Mouse (Mus musculus): ENCODE measurements around the gene Prss46. TPM values are rescaled to one million over a fixed set of nuclear protein-coding genes. Genes with fewer than 3 reads are reported as not detected.

Prss46 gene
- polyA plus RNA-seq, 1 experiment from 2014 or later, result not detected

GRCm38 (mm10) chr9:110874660-110875191, 30.4 kb downstream of the Prss46 start:
- ATAC-seq, result peak; percentile 6; the same call in 1 of the 2 replicates
- 9% methylated on average over 3 of the region's 3 CpGs for WGBS
- H3K4me1 ChIP-seq (ENCODE audit: control insufficient read depth, insufficient read depth, low read length), result peaks cover 22% of the 10 kb centered on the region
- no peak overlapping the region for H3K9ac ChIP-seq (ENCODE audit: low read depth, low read length)
- no peaks in the 10 kb centered on the region for H3K9me3 ChIP-seq (replicated peaks; ENCODE audit: control insufficient read depth, low read length, poor library complexity, severe bottlenecking)
- no peaks in the 10 kb centered on the region for H3K36me3 ChIP-seq (ENCODE audit: control insufficient read depth, insufficient read depth, low read length)
- peak overlapping the region; percentile 80; the same call in 1 of the 2 replicates for H3K4me2 ChIP-seq (ENCODE audit: low read length)
- H3K4me3 ChIP-seq (ENCODE audit: low read depth, low read length), result no peak overlapping the region
- H3K27ac ChIP-seq (ENCODE audit: low read length), result peak overlapping the region; percentile 8; the same call in 1 of the 2 replicates
- peaks cover 10% of the 10 kb centered on the region for H3K27me3 ChIP-seq (ENCODE audit: control insufficient read depth, insufficient read depth, low read depth, low read length)

GRCm38 (mm10) chr9:110875288-110875695, 31.0 kb downstream of the Prss46 start:
- Histone ChIP-seq H3K9me3 (replicated peaks; ENCODE audit: control insufficient read depth, low read length, poor library complexity, severe bottlenecking) (no peaks in the 10 kb centered on the region), H3K4me1 (ENCODE audit: control insufficient read depth, insufficient read depth, low read length) (peaks cover 26% of the 10 kb centered on the region), H3K9ac (ENCODE audit: low read depth, low read length) (0 out of 2 replicates have a peak overlapping the region, but pooled peaks have one; percentile 18), H3K27ac (ENCODE audit: low read length) (peak overlapping the region; percentile 8; the same call in 1 of the 2 replicates), H3K4me2 (ENCODE audit: low read length) (no peak overlapping the region), H3K4me3 (ENCODE audit: low read depth, low read length) (no peak overlapping the region), H3K27me3 (ENCODE audit: control insufficient read depth, insufficient read depth, low read depth, low read length) (peaks cover 14% of the 10 kb centered on the region), H3K36me3 (ENCODE audit: control insufficient read depth, insufficient read depth, low read length) (no peaks in the 10 kb centered on the region)
- ATAC-seq, result no peak
- 16% methylated on average over 6 of the region's 6 CpGs for WGBS

- Histone ChIP-seq H3K27me3 (ENCODE audit: control insufficient read depth, insufficient read depth, low read depth, low read length) (peaks cover 34% of the 10 kb centered on the region), H3K9me3 (replicated peaks; ENCODE audit: control insufficient read depth, low read length, poor library complexity, severe bottlenecking) (no peaks in the 10 kb centered on the region), H3K36me3 (ENCODE audit: control insufficient read depth, insufficient read depth, low read length) (no peaks in the 10 kb centered on the region), H3K4me1 (ENCODE audit: control insufficient read depth, insufficient read depth, low read length) (peaks cover 30% of the 10 kb centered on the region), H3K27ac (ENCODE audit: low read length) (no peak overlapping the region), H3K4me2 (ENCODE audit: low read length) (no peak overlapping the region), H3K4me3 (ENCODE audit: low read depth, low read length) (no peak overlapping the region), H3K9ac (ENCODE audit: low read depth, low read length) (no peak overlapping the region)
- ATAC-seq, result no peak
- WGBS, result 92% methylated on average over 1 of the region's 1 CpGs
Measured at GRCm38 (mm10) chr9:110877353-110877752, 33.0 kb downstream of the Prss46 start.

GRCm38 (mm10) chr9:110877888-110878287, 33.6 kb downstream of the Prss46 start:
- Histone ChIP-seq H3K36me3 (ENCODE audit: control insufficient read depth, insufficient read depth, low read length) (no peaks in the 10 kb centered on the region), H3K27me3 (ENCODE audit: control insufficient read depth, insufficient read depth, low read depth, low read length) (peaks cover 33% of the 10 kb centered on the region), H3K9ac (ENCODE audit: low read depth, low read length) (no peak overlapping the region), H3K4me1 (ENCODE audit: control insufficient read depth, insufficient read depth, low read length) (peaks cover 30% of the 10 kb centered on the region), H3K4me2 (ENCODE audit: low read length) (no peak overlapping the region), H3K27ac (ENCODE audit: low read length) (no peak overlapping the region), H3K4me3 (ENCODE audit: low read depth, low read length) (no peak overlapping the region), H3K9me3 (replicated peaks; ENCODE audit: control insufficient read depth, low read length, poor library complexity, severe bottlenecking) (no peaks in the 10 kb centered on the region)
- 90% methylated on average over 5 of the region's 5 CpGs for WGBS
- ATAC-seq, result no peak

- H3K9me3 ChIP-seq (replicated peaks; ENCODE audit: control insufficient read depth, low read length, poor library complexity, severe bottlenecking), result no peaks in the 10 kb centered on the region
- H3K27ac ChIP-seq (ENCODE audit: low read length), result no peak within 1 kb of the TSS
Measured at GRCm38 (mm10) chr9:110879191-110879920, 35.0 kb downstream of the Prss46 start, which contains the start of gene Als2cl. Als2cl (plus strand) TSS chr9:110879870.

GRCm38 (mm10) chr9:110879998-110880561, 35.8 kb downstream of the Prss46 start, which contains the start of gene Tmie:
Tmie (minus strand) TSS chr9:110880113.
- Histone ChIP-seq H3K27me3 (ENCODE audit: control insufficient read depth, insufficient read depth, low read depth, low read length) (peaks cover 31% of the 10 kb centered on the region), H3K4me1 (ENCODE audit: control insufficient read depth, insufficient read depth, low read length) (peaks cover 14% of the 10 kb centered on the region), H3K27ac (ENCODE audit: low read length) (no peak within 1 kb of the TSS), H3K9me3 (replicated peaks; ENCODE audit: control insufficient read depth, low read length, poor library complexity, severe bottlenecking) (no peaks in the 10 kb centered on the region), H3K4me3 (ENCODE audit: low read depth, low read length) (peak within 1 kb of the TSS; percentile 55), H3K4me2 (ENCODE audit: low read length) (peak within 1 kb of the TSS; percentile 88), H3K9ac (ENCODE audit: low read depth, low read length) (peak within 1 kb of the TSS; percentile 67), H3K36me3 (ENCODE audit: control insufficient read depth, insufficient read depth, low read length) (no peaks in the 10 kb centered on the region)
- under 1% methylated on average over 48 of the region's 57 CpGs for WGBS
- ATAC-seq, result peak; percentile 50

More at GRCm38 (mm10) chr9:110879191-110879920, 35.0 kb downstream of the Prss46 start, which contains the start of gene Als2cl:
- Histone ChIP-seq H3K4me1 (ENCODE audit: control insufficient read depth, insufficient read depth, low read length) (peaks cover 21% of the 10 kb centered on the region), H3K9ac (ENCODE audit: low read depth, low read length) (peak within 1 kb of the TSS; percentile 67), H3K4me2 (ENCODE audit: low read length) (peak within 1 kb of the TSS; percentile 88), H3K36me3 (ENCODE audit: control insufficient read depth, insufficient read depth, low read length) (no peaks in the 10 kb centered on the region), H3K27me3 (ENCODE audit: control insufficient read depth, insufficient read depth, low read depth, low read length) (peaks cover 31% of the 10 kb centered on the region), H3K4me3 (ENCODE audit: low read depth, low read length) (peak within 1 kb of the TSS; percentile 55)
- 0 out of 2 replicates have a peak, but pooled peaks have one; percentile 16 for ATAC-seq
- WGBS, result 12% methylated on average over 12 of the region's 12 CpGs

- 69% methylated on average over 4 of the region's 4 CpGs for WGBS
- H3K4me1 ChIP-seq (ENCODE audit: control insufficient read depth, insufficient read depth, low read length), result peaks cover 8% of the 10 kb centered on the region
- no peak for ATAC-seq
- H3K4me2 ChIP-seq (ENCODE audit: low read length), result peak overlapping the region; percentile 88
- H3K9me3 ChIP-seq (replicated peaks; ENCODE audit: control insufficient read depth, low read length, poor library complexity, severe bottlenecking), result no peaks in the 10 kb centered on the region
- H3K9ac ChIP-seq (ENCODE audit: low read depth, low read length), result no peak overlapping the region
- H3K4me3 ChIP-seq (ENCODE audit: low read depth, low read length), result peak overlapping the region; percentile 55
- H3K27me3 ChIP-seq (ENCODE audit: control insufficient read depth, insufficient read depth, low read depth, low read length), result peaks cover 31% of the 10 kb centered on the region
- no peak overlapping the region for H3K27ac ChIP-seq (ENCODE audit: low read length)
- no peaks in the 10 kb centered on the region for H3K36me3 ChIP-seq (ENCODE audit: control insufficient read depth, insufficient read depth, low read length)
Measured at GRCm38 (mm10) chr9:110880772-110881171, 36.5 kb downstream of the Prss46 start.

GRCm38 (mm10) chr9:110881953-110882352, 37.6 kb downstream of the Prss46 start:
- ATAC-seq, result no peak
- peaks cover 8% of the 10 kb centered on the region for H3K4me1 ChIP-seq (ENCODE audit: control insufficient read depth, insufficient read depth, low read length)
- 77% methylated on average over 7 of the region's 7 CpGs for WGBS

More at GRCm38 (mm10) chr9:110881953-110882352, 37.6 kb downstream of the Prss46 start:
- Histone ChIP-seq H3K4me2 (ENCODE audit: low read length) (no peak overlapping the region), H3K9ac (ENCODE audit: low read depth, low read length) (no peak overlapping the region), H3K27me3 (ENCODE audit: control insufficient read depth, insufficient read depth, low read depth, low read length) (peaks cover 31% of the 10 kb centered on the region), H3K4me3 (ENCODE audit: low read depth, low read length) (no peak overlapping the region), H3K27ac (ENCODE audit: low read length) (no peak overlapping the region), H3K9me3 (replicated peaks; ENCODE audit: control insufficient read depth, low read length, poor library complexity, severe bottlenecking) (no peaks in the 10 kb centered on the region), H3K36me3 (ENCODE audit: control insufficient read depth, insufficient read depth, low read length) (no peaks in the 10 kb centered on the region)

Data from midbrain, embryonic 16.5 days (tissue).